Mouse (Mus musculus) heart, postnatal 0 days (tissue): ENCODE data around the gene D8Ertd738e. TPM values are rescaled to one million over a fixed set of nuclear protein-coding genes. Genes with fewer than 3 reads are reported as not detected.
A peak's percentile ranks its signal among the peaks of the same experiment; 100 is the strongest.

Source experiments
- ATAC-seq: fragments of 200-750 bp; cut with Nextera tagmentation; 2 replicates; pipeline ENCODE4 v1.8.0; 2017; ENCODE audit warnings: low read depth, moderate number of reproducible peaks, moderate library complexity; ENCODE audit not compliant: insufficient read depth
- DNase-seq: peaks from one replicate; pipeline ENCODE4 v3.0.0-alpha.2; 2016; ENCODE audit warnings: low spot score
- H3K27ac ChIP-seq: fragments of 300-500 bp; sonication (generic); 2 replicates; pipeline ENCODE4 v1.5.1; 2014; ENCODE audit warnings: low read depth, mild to moderate bottlenecking
- H3K27me3 ChIP-seq: fragments of 300-500 bp; sonication (generic); 2 replicates; pipeline ENCODE4 v1.6.1; 2014; ENCODE audit warnings: low read length, mixed read lengths; ENCODE audit not compliant: control insufficient read depth, insufficient read depth
- H3K36me3 ChIP-seq: fragments of 300-500 bp; sonication (generic); replicated peaks from 2 replicates; pipeline ENCODE4 v1.6.1; 2014; ENCODE audit warnings: low read length, mixed read lengths; ENCODE audit not compliant: control insufficient read depth, insufficient read depth
- H3K4me1 ChIP-seq: fragments of 300-500 bp; sonication (generic); 2 replicates; pipeline ENCODE4 v1.6.1; 2014; ENCODE audit warnings: antibody characterized with exemption; ENCODE audit not compliant: control insufficient read depth, insufficient read depth
- H3K4me2 ChIP-seq: fragments of 300-500 bp; sonication (generic); 2 replicates; pipeline ENCODE4 v1.6.1; 2014; ENCODE audit warnings: low read depth, mild to moderate bottlenecking, low read length, moderate library complexity
- H3K4me3 ChIP-seq: fragments of 300-500 bp; sonication (generic); 2 replicates; pipeline ENCODE4 v1.5.1; 2014; ENCODE audit warnings: low read depth, low read length
- H3K9ac ChIP-seq: fragments of 300-500 bp; sonication (generic); replicated peaks from 2 replicates; pipeline ENCODE4 v1.6.1; 2014; ENCODE audit warnings: low read depth, low read length, mixed read lengths
- H3K9me3 ChIP-seq: fragments of 300-500 bp; sonication (generic); replicated peaks from 2 replicates; pipeline ENCODE4 v1.6.1; 2016; ENCODE audit warnings: low read length; ENCODE audit not compliant: control insufficient read depth
- CTCF ChIP-seq: IDR thresholded peaks from 2 replicates; pipeline ENCODE4 v1.5.1; 2016; ENCODE audit warnings: antibody characterized with exemption, control low read depth, low read depth
- EP300 ChIP-seq: IDR thresholded peaks from 2 replicates; pipeline ENCODE4 v1.6.1; 2016; ENCODE audit warnings: antibody characterized with exemption, low read depth
- WGBS: fragments of 180-500 bp; shearing (Covaris S2); extraction: QIAGEN DNeasy Blood & Tissue Kit; methylation state at CpG from one replicate; pipeline ENCODE4 v1.1.7; 2014; 5-methylcytosine and 5-hydroxymethylcytosine counted together
- polyA plus RNA-seq: library from polyadenylated mRNA; unstranded; fragments of >200 nt; fragmentation: Nextera tagmentation; extraction: Ambion mirVana; gene quantifications from 2 replicates; pipeline ENCODE4 v1.2.1, GENCODE M21; 2015
- total RNA-seq: library from RNA; depleted of rRNA; stranded (reverse); fragments of >200 nt; gene quantifications from 2 replicates; pipeline ENCODE4 v1.2.3, GENCODE M21; 2014; ENCODE audit warnings: low replicate concordance

D8Ertd738e gene
- total and polyA plus RNA-seq, 2 experiments from 2014 or later, result 93.2 to 382 TPM

DNA sequence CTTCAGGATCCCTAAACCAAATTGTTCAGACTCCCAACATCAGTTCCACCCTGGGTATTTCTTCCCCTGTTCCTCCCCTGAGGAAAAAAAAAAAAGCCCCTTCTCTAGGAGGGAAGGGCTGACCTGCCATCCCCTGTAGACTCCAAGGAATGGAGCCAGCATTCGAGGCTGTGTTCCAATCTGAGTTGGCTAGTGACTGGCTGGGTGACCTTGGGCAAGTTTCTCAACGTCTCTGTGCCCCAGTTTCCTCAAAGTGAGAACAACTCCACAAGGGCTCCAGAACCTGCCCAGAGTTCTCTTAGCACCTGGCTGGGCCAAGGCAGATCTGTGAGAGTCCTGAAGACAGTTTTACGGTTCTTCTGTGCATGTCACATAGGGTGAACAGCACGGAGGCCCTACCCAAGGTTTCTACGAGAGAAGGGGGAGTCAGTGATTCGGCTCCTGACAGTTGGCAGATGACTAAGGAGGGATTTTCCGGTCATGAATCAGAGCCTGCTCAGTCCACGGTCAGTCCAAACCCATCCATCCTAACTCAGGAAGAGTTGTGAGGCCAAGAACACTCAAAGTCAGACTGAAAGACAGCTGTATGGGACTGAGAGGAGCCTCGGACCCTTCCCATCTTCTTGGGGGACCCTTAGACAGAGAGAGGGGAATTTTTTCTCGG lies 13.6 kb downstream of the D8Ertd738e start:
- DNase-seq, result no peak
- TF ChIP-seq CTCF, result no peak
- TF ChIP-seq EP300, result no peak
- H3K9ac ChIP-seq, result peak overlapping the region; percentile 99
- 19% methylated on average over 10 of the region's 10 CpGs for WGBS
- H3K4me1 ChIP-seq, result peaks cover 7% of the 10 kb centered on the region; the same call in 1 of the 2 replicates
- peaks cover 12% of the 10 kb centered on the region for H3K36me3 ChIP-seq
- H3K27ac ChIP-seq, result peak overlapping the region; percentile 85; the same call in 1 of the 2 replicates
- peak overlapping the region; percentile 89 for H3K4me2 ChIP-seq
- H3K27me3 ChIP-seq, result no peaks in the 10 kb centered on the region
- ATAC-seq, result no peak
- peak overlapping the region; percentile 99 for H3K4me3 ChIP-seq
- H3K9me3 ChIP-seq, result no peaks in the 10 kb centered on the region

DNA sequence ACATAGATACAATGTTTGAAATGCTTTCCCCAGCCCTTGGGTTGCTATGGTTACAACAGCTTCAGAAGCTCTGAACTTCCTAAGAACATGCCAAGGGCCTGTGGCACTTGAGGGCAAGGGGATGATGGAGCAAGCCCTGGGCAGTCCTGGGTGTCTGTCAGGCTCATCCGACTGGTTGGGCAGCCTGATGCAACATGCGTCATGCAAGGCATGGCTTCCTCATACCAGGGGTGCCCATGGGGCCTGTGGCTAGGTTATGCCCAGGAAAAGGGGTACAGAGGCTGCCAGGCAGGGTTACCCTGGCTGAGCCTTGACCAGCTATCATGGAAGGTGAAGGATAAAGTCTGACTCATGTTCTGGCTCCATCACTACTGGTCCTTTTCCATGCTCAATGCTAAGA lies 16.5 kb downstream of the D8Ertd738e start:
- peaks cover 40% of the 10 kb centered on the region for H3K36me3 ChIP-seq
- no peak for TF ChIP-seq EP300
- no peak for TF ChIP-seq CTCF
- 92% methylated on average over 2 of the region's 2 CpGs for WGBS

DNA sequence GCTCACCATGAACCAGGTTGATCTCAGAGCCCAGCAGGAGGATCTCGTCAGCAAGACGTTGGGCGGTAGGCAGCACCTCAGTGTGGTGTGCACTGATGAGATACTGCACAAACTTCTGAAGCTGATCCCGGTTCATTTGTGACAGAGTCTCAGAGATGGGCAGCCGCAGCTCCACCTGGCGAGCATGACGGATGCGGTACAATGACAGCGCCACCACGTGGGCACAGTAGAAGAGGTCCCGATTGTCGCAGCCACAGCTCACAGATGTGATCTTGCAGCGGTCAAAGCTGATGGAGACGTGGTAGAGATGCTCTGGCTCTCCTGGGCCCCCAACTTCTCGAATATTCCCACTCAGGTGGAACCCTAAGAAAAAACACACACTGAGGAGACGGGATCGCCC lies 18.8 kb downstream of the D8Ertd738e start:
- H3K4me2 ChIP-seq, result no peak overlapping the region
- H3K4me1 ChIP-seq, result no peaks in the 10 kb centered on the region
- TF ChIP-seq CTCF, result peak; percentile 38
- no peak for TF ChIP-seq EP300
- H3K4me3 ChIP-seq, result no peak overlapping the region
- H3K9ac ChIP-seq, result no peak overlapping the region
- H3K27ac ChIP-seq, result no peak overlapping the region
- DNase-seq (no peak), ATAC-seq (no peak)
- H3K9me3 ChIP-seq, result no peaks in the 10 kb centered on the region
- H3K36me3 ChIP-seq, result peaks cover 64% of the 10 kb centered on the region
- no peaks in the 10 kb centered on the region for H3K27me3 ChIP-seq
- 70% methylated on average over 17 of the region's 17 CpGs for WGBS

More for the DNA sequence above, 16.5 kb downstream of the D8Ertd738e start:
- Histone ChIP-seq H3K4me1 (peaks cover 4% of the 10 kb centered on the region; the same call in 1 of the 2 replicates), H3K9ac (no peak overlapping the region), H3K27me3 (no peaks in the 10 kb centered on the region), H3K4me2 (no peak overlapping the region), H3K27ac (no peak overlapping the region), H3K9me3 (no peaks in the 10 kb centered on the region), H3K4me3 (no peak overlapping the region)
- ATAC-seq (no peak), DNase-seq (no peak)

DNA sequence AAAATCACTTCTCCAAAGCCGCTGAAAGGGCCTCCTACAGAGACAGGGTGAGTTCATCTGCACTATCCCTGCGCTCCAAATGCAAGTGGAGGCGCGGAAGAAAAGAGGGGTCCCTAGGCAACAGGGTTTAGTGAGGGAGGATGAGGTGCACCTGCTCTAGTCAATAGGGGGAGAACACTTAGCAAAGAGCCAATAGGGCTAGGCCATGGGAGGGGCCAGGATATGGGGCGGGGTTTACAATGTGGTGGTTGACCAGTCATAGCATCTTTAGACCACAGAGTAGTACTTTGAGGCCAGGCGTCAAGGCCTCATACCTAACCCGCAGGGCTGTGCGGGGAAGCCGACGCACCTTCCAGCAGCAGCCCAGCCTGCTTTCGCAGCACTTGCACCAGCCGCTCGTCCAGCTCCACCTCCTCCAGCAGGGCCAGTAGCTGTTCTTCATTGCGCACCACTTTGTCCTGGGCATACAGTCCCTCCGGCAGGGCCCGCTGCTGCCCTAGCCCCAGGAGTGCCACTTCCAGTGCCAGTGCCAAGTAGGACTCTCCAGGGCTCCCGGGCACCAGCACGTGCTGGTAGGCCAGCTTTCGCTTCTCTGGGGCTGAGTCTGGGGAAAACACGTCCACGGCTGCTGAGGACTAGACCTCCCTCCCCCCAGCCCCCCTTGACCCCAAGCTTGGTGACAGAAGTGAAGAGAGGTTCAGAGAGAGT lies 26.0 kb downstream of the D8Ertd738e start:
- Histone ChIP-seq H3K4me1 (no peaks in the 10 kb centered on the region), H3K36me3 (peaks cover 93% of the 10 kb centered on the region)

DNA sequence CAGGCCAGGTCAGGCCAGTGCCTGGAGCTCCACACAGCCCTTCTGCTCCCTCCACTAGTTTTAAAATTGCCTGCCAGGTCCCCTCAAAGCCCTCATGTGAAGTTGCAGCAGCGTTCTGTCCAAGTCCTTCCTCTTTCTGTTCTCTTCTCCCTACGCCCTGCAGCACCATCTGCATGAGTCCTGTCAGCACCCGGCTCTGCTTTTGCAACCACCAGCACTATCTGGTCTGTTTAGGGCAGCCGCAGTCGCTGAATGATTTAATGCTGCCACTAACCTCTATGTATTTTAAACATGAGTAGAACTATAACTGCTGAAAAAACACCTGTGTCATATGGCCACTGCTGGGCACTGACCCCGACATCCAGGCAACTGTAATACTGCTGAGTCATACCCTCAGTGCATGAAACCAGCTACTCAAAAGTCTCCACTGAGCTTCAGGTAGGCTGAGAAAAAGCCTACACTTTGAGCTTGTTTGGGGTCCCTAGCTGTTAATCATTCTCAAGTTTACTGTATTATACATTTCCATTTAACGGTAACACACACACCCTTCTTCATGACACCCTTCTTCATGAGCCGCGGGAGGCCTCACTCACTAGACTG lies 26.9 kb downstream of the D8Ertd738e start:
- H3K4me2 ChIP-seq, result no peak overlapping the region
- DNase-seq (no peak), ATAC-seq (no peak)
- H3K4me3 ChIP-seq, result no peak overlapping the region
- WGBS, result 83% methylated on average over 9 of the region's 9 CpGs
- H3K36me3 ChIP-seq, result peaks cover 93% of the 10 kb centered on the region
- H3K9me3 ChIP-seq, result no peaks in the 10 kb centered on the region
- H3K27me3 ChIP-seq, result no peaks in the 10 kb centered on the region
- TF ChIP-seq CTCF, result no peak
- TF ChIP-seq EP300, result no peak
- no peak overlapping the region for H3K9ac ChIP-seq
- H3K4me1 ChIP-seq, result no peaks in the 10 kb centered on the region
- no peak overlapping the region for H3K27ac ChIP-seq

More for the DNA sequence above, 26.0 kb downstream of the D8Ertd738e start:
- H3K27me3 ChIP-seq, result no peaks in the 10 kb centered on the region
- H3K27ac ChIP-seq, result no peak overlapping the region
- no peaks in the 10 kb centered on the region for H3K9me3 ChIP-seq
- H3K4me2 ChIP-seq, result no peak overlapping the region
- TF ChIP-seq CTCF, result no peak
- no peak for TF ChIP-seq EP300
- no peak overlapping the region for H3K4me3 ChIP-seq
- ATAC-seq (peak; percentile 33), DNase-seq (no peak)
- 86% methylated on average over 21 of the region's 21 CpGs for WGBS
- no peak overlapping the region for H3K9ac ChIP-seq
